Mouse (Mus musculus) midbrain, embryonic 15.5 days (tissue): ENCODE measurements around the gene Mrpl38. TPM values are rescaled to one million over a fixed set of nuclear protein-coding genes. Genes with fewer than 3 reads are reported as not detected.

Experiments used
- ATAC-seq: fragments of 200-750 bp; cut with Nextera tagmentation; replicated peaks from 2 replicates; pipeline ENCODE4 v1.8.0; 2017; ENCODE audit warnings: moderate TSS enrichment
- H3K27ac ChIP-seq: fragments of 300-500 bp; sonication (generic); 2 replicates; pipeline ENCODE4 v1.5.1; 2015; ENCODE audit warnings: mild to moderate bottlenecking, inconsistent platforms
- H3K27me3 ChIP-seq: fragments of 300-500 bp; sonication (generic); replicated peaks from 2 replicates; pipeline ENCODE4 v1.6.1; 2015; ENCODE audit warnings: inconsistent platforms
- H3K36me3 ChIP-seq: fragments of 300-500 bp; sonication (generic); replicated peaks from 2 replicates; pipeline ENCODE4 v1.6.1; 2015; ENCODE audit warnings: inconsistent platforms
- H3K4me1 ChIP-seq: fragments of 300-500 bp; sonication (generic); 2 replicates; pipeline ENCODE4 v1.6.1; 2015; ENCODE audit warnings: inconsistent platforms
- H3K4me2 ChIP-seq: fragments of 300-500 bp; sonication (generic); 2 replicates; pipeline ENCODE4 v1.6.1; 2015; ENCODE audit warnings: inconsistent platforms, mild to moderate bottlenecking, moderate library complexity
- H3K4me3 ChIP-seq: fragments of 300-500 bp; sonication (generic); 2 replicates; pipeline ENCODE4 v1.5.1; 2015; ENCODE audit warnings: mild to moderate bottlenecking, inconsistent platforms
- H3K9ac ChIP-seq: fragments of 300-500 bp; sonication (generic); 2 replicates; pipeline ENCODE4 v1.6.1; 2015; ENCODE audit warnings: mild to moderate bottlenecking, inconsistent platforms
- H3K9me3 ChIP-seq: fragments of 300-500 bp; sonication (generic); 2 replicates; pipeline ENCODE4 v1.6.1; 2016; ENCODE audit warnings: inconsistent platforms
- WGBS: fragments of 180-500 bp; shearing (Covaris S2); methylation state at CpG from one replicate; pipeline ENCODE4 v1.1.7; 2015; ENCODE audit warnings: mixed read lengths; 5-methylcytosine and 5-hydroxymethylcytosine counted together
- polyA plus RNA-seq: library from polyadenylated mRNA; unstranded; fragments of >200 nt; fragmentation: Nextera tagmentation; extraction: Ambion mirVana; gene quantifications from 2 replicates; pipeline ENCODE4 v1.2.1, GENCODE M21; 2015

Mrpl38 gene
- polyA plus RNA-seq, 1 experiment from 2014 or later: 85.1 TPM

- Histone ChIP-seq H3K27ac (peak overlapping the region; percentile 95), H3K9ac (peak overlapping the region; percentile 80), H3K4me2 (peak overlapping the region; percentile 74), H3K27me3 (no peaks in the 10 kb centered on the region), H3K36me3 (peaks cover 7% of the 10 kb centered on the region; the same call in 1 of the 2 replicates), H3K4me1 (peaks cover 23% of the 10 kb centered on the region), H3K4me3 (peak overlapping the region; percentile 85), H3K9me3 (no peaks in the 10 kb centered on the region)
- 7% methylated on average over 6 of the region's 6 CpGs for WGBS
- peak; percentile 2; the same call in 1 of the 2 replicates for ATAC-seq
Measured at GRCm38 (mm10) chr11:116167232-116167631, 28.6 kb upstream of the Mrpl38 start.

- Histone ChIP-seq H3K27me3 (no peaks in the 10 kb centered on the region), H3K36me3 (peaks cover 20% of the 10 kb centered on the region; the same call in 1 of the 2 replicates), H3K27ac (no peak overlapping the region), H3K9me3 (no peaks in the 10 kb centered on the region), H3K9ac (no peak overlapping the region), H3K4me3 (no peak overlapping the region), H3K4me1 (peaks cover 18% of the 10 kb centered on the region), H3K4me2 (no peak overlapping the region)
- ATAC-seq: no peak
- 30% methylated on average over 9 of the region's 9 CpGs for WGBS
Measured at GRCm38 (mm10) chr11:116163002-116163401, 24.3 kb upstream of the Mrpl38 start.

DNA sequence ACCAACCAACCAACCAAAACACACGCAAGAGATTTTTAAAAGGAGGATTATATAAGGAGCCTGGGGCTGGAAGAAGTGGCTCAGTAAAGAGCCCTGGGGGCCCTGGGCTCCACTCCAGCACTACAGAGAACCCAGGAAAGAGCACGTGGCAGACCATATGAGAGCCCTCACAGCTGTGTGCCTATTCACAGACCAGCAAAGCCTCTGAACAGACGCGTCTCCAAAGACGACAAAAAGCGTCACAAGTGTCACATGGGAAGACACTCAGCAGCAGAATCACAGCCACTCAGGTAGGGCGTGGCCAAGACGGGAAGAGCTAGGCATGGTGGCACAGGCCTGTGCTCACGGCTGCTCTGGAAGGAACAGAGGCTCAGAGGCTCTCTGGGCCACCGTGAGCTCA, 23.5 kb upstream of the Mrpl38 start:
- Histone ChIP-seq H3K4me1 (peaks cover 15% of the 10 kb centered on the region), H3K9ac (no peak overlapping the region), H3K27me3 (no peaks in the 10 kb centered on the region), H3K27ac (no peak overlapping the region), H3K4me2 (no peak overlapping the region), H3K36me3 (peaks cover 28% of the 10 kb centered on the region; the same call in 1 of the 2 replicates), H3K9me3 (no peaks in the 10 kb centered on the region), H3K4me3 (no peak overlapping the region)
- 63% methylated on average over 10 of the region's 10 CpGs for WGBS
- ATAC-seq: 0 out of 2 replicates have a peak, but pooled peaks have one; percentile 56

DNA sequence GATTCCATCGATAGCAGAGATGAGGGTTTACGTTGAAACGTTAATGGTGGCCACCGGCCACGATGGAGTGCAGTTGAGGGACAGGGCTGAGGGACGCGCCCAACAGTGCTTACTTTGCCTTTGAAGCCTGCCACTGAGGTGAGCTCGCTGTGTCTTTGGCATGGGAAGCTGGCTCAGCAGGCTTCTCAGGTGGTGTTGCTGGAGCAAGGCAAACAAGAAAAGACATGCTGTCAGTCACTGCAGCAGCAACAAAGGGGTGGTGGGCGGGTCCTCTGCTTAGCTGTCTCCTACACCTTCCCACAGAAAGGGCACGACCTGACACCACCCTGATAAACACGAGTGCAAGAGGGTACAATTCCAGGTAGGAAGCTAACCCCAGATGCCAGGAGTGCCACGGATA, 22.6 kb upstream of the Mrpl38 start:
- no peak for ATAC-seq
- H3K9ac ChIP-seq: no peak overlapping the region
- H3K4me3 ChIP-seq: no peak overlapping the region
- H3K4me2 ChIP-seq: no peak overlapping the region
- peaks cover 7% of the 10 kb centered on the region for H3K4me1 ChIP-seq
- peaks cover 32% of the 10 kb centered on the region; the same call in 1 of the 2 replicates for H3K36me3 ChIP-seq
- H3K27ac ChIP-seq: no peak overlapping the region
- H3K9me3 ChIP-seq: no peaks in the 10 kb centered on the region
- 77% methylated on average over 12 of the region's 12 CpGs for WGBS
- no peaks in the 10 kb centered on the region for H3K27me3 ChIP-seq

- H3K27me3 ChIP-seq: no peaks in the 10 kb centered on the region
- no peak overlapping the region for H3K4me3 ChIP-seq
- H3K9ac ChIP-seq: no peak overlapping the region
- no peak overlapping the region for H3K27ac ChIP-seq
- H3K4me1 ChIP-seq: no peaks in the 10 kb centered on the region
- ATAC-seq: no peak
- WGBS: 83% methylated on average over 2 of the region's 2 CpGs
- no peaks in the 10 kb centered on the region for H3K9me3 ChIP-seq
- H3K36me3 ChIP-seq: peaks cover 67% of the 10 kb centered on the region
- no peak overlapping the region for H3K4me2 ChIP-seq
Measured at GRCm38 (mm10) chr11:116150960-116151359, 12.3 kb upstream of the Mrpl38 start.

DNA sequence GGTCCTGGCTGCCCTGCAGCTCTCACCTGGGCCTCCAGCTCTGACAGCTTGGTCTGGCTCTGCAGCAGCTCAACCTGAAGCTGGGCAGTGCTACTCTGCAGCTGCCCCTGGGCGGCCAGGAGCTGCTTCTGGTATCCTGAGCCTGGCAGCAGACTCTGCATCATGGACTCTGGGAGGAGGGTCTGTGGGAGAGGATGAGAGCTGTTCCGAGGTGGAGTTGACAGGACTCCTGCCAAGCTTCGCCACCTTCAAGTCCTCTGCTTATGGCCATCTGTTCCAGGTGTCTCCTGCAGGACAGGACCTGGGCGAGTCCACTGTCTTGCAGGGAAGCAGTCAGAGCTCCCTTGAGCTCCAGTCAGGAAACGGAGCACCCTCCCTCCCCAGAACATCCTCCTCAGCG, 10.7 kb upstream of the Mrpl38 start:
- H3K27me3 ChIP-seq: no peaks in the 10 kb centered on the region
- 92% methylated on average over 6 of the region's 6 CpGs for WGBS
- H3K27ac ChIP-seq: no peak overlapping the region

DNA sequence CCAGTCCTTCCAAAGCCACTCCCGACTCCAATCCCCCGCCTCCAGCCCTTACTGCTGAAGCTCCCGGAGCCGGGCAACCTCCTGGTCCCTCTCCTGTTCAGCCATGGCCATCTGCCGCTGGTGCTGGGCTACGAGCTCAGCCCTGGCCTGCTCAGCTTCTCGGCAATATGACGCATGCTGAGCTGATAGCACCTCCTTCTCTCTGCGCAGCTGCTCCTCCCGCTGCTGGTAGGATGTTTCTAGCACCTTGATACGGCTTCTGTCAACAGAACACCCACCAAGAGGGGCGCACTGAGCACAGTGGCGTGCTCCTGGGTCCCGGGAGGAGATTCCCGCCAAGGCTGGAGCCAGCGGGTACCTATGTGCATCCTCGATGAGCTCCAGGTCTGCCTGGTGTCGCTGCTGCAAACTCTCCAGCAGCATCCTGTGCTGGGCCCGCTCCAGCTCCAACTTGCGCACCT, 10.1 kb upstream of the Mrpl38 start:
- H3K9me3 ChIP-seq: no peaks in the 10 kb centered on the region
- ATAC-seq: no peak
- peaks cover 64% of the 10 kb centered on the region for H3K36me3 ChIP-seq
- 69% methylated on average over 20 of the region's 20 CpGs for WGBS
- no peaks in the 10 kb centered on the region for H3K27me3 ChIP-seq
- H3K4me2 ChIP-seq: no peak overlapping the region
- no peak overlapping the region for H3K9ac ChIP-seq
- no peaks in the 10 kb centered on the region for H3K4me1 ChIP-seq
- no peak overlapping the region for H3K27ac ChIP-seq
- H3K4me3 ChIP-seq: no peak overlapping the region

More for the DNA sequence above, 10.7 kb upstream of the Mrpl38 start:
- no peak for ATAC-seq
- Histone ChIP-seq H3K36me3 (peaks cover 63% of the 10 kb centered on the region), H3K9me3 (no peaks in the 10 kb centered on the region), H3K4me1 (no peaks in the 10 kb centered on the region), H3K4me3 (no peak overlapping the region), H3K4me2 (no peak overlapping the region), H3K9ac (no peak overlapping the region)

GRCm38 (mm10) chr11:116146294-116146985, 7.8 kb upstream of the Mrpl38 start:
- ATAC-seq: 0 out of 2 replicates have a peak, but pooled peaks have one; percentile 19

DNA sequence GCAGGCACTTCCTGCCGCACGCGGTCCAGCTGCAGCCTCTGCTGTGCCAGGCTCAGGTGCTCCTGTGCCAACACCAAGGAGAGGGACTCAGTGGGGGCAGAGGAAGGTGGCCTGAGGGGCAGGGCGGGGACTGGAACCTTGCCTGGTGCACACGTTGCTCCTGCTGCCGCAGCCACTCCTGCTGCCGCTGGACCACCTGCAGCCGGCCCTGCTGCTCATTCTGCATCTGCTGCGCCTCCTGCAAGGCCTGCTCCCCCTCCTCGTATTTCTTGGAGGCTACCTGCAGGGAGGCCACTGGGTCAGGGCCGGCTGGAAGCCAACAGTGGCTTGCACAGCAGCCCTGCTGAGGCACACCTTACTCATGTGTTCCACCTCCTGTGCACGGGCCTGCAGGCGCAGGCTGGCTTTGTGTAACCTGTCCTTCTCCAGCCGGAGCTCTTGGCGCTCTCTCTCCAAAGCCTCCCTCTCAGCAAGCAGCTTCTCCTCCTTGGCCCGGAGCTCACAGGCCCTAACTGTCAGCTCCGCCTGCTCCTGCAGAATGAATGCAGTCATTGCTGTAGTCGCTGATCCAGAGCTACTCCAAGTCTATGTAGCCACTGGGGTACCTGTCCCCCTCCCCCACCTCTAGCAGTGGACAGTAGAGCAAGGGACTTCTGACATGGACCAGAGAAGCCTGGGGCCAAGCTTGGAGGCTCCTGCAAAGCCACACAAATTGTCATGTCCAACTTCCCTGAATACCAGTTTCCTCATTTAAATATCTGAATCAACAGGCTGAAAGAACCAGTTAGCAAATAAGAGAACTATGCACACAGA, 7.0 kb upstream of the Mrpl38 start:
- ATAC-seq: no peak
- Histone ChIP-seq H3K27ac (0 out of 2 replicates have a peak overlapping the region, but pooled peaks have one; percentile 8), H3K9me3 (no peaks in the 10 kb centered on the region), H3K27me3 (no peaks in the 10 kb centered on the region), H3K4me3 (no peak overlapping the region), H3K36me3 (peaks cover 64% of the 10 kb centered on the region), H3K9ac (no peak overlapping the region), H3K4me1 (no peaks in the 10 kb centered on the region), H3K4me2 (no peak overlapping the region)
- WGBS: 63% methylated on average over 18 of the region's 18 CpGs

More at GRCm38 (mm10) chr11:116146294-116146985, 7.8 kb upstream of the Mrpl38 start:
- H3K9me3 ChIP-seq: no peaks in the 10 kb centered on the region
- H3K4me2 ChIP-seq: no peak overlapping the region
- H3K4me3 ChIP-seq: no peak overlapping the region
- no peaks in the 10 kb centered on the region for H3K27me3 ChIP-seq
- H3K36me3 ChIP-seq: peaks cover 70% of the 10 kb centered on the region
- H3K27ac ChIP-seq: 0 out of 2 replicates have a peak overlapping the region, but pooled peaks have one; percentile 15
- H3K4me1 ChIP-seq: no peaks in the 10 kb centered on the region
- no peak overlapping the region for H3K9ac ChIP-seq
- 72% methylated on average over 25 of the region's 25 CpGs for WGBS

- Histone ChIP-seq H3K4me3 (no peak overlapping the region), H3K27me3 (no peaks in the 10 kb centered on the region), H3K4me2 (no peak overlapping the region), H3K27ac (no peak overlapping the region), H3K36me3 (peaks cover 51% of the 10 kb centered on the region), H3K9ac (no peak overlapping the region), H3K4me1 (no peaks in the 10 kb centered on the region), H3K9me3 (no peaks in the 10 kb centered on the region)
- ATAC-seq: no peak
- WGBS: 94% methylated on average over 3 of the region's 3 CpGs
Measured at GRCm38 (mm10) chr11:116143468-116143867, 4.8 kb upstream of the Mrpl38 start.

GRCm38 (mm10) chr11:116142211-116142991, 3.7 kb upstream of the Mrpl38 start:
- peaks cover 49% of the 10 kb centered on the region for H3K36me3 ChIP-seq

DNA sequence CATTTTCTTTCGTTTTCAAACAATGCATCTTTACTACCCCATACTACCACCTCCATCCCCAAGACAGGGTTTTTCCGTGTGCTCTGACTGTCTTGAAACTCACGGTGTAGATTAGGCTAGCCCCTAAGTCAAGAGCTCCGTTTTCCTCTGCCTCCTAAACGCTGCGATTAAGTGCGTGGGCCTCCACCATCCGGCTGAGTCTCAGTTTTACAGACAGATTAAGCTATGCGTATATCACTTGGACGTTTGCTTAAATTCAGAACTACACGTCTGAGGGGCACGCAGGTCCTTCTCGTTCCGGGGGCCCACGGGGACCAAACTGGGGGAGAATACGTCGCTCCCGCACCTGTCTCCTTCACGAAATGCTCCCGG, 586 bp downstream of the Mrpl38 start:
- Histone ChIP-seq H3K9me3 (no peaks in the 10 kb centered on the region), H3K27me3 (no peaks in the 10 kb centered on the region), H3K4me3 (peak overlapping the region; percentile 91), H3K36me3 (peaks cover 21% of the 10 kb centered on the region), H3K4me1 (peaks cover 13% of the 10 kb centered on the region), H3K9ac (peak overlapping the region; percentile 85), H3K4me2 (peak overlapping the region; percentile 73), H3K27ac (peak overlapping the region; percentile 76)
- WGBS: under 1% methylated on average over 20 of the region's 20 CpGs
- no peak; the same call in 1 of the 2 replicates for ATAC-seq

More at GRCm38 (mm10) chr11:116142211-116142991, 3.7 kb upstream of the Mrpl38 start:
- Histone ChIP-seq H3K4me3 (no peak overlapping the region), H3K9me3 (no peaks in the 10 kb centered on the region), H3K4me2 (no peak overlapping the region), H3K9ac (no peak overlapping the region), H3K4me1 (peaks cover 8% of the 10 kb centered on the region), H3K27me3 (no peaks in the 10 kb centered on the region), H3K27ac (no peak overlapping the region)
- WGBS: 72% methylated on average over 10 of the region's 10 CpGs
- ATAC-seq: no peak
